Mouse (Mus musculus): ENCODE results near the gene Kcnj12. TPM values are rescaled to one million over a fixed set of nuclear protein-coding genes. Genes with fewer than 3 reads are reported as not detected.

Gene Kcnj12
- not detected for total RNA-seq (2023)

GRCm38 (mm10) chr11:61022550-61023391 lies at the start of gene Kcnj12:
Gene Kcnj12, plus strand, starts transcription at chr11:61022564.

Other genes with a start within 250 kb of the Kcnj12 start
- 10 to 100 TPM; 24.8 to 32.8 TPM for gene Top3a, start 245.2 kb upstream of the Kcnj12 start, total RNA-seq (2023)
- 10 to 100 TPM; 94.3 to 96.8 TPM for gene Smcr8, start 245.0 kb upstream of the Kcnj12 start, total RNA-seq (2023)
- 1 to 10 TPM; 5.1 to 9.1 TPM for gene Shmt1, start 210.8 kb upstream of the Kcnj12 start, total RNA-seq (2023)
- 10 to 100 TPM; 13.4 to 17.6 TPM for gene Dhrs7b, start 191.9 kb upstream of the Kcnj12 start, total RNA-seq (2023)
- gene Tmem11, start 143.3 kb upstream of the Kcnj12 start, total RNA-seq (2023) = 10 to 100 TPM; 22.7 to 23.6 TPM
- 10 to 100 TPM; 22.6 to 25.7 TPM for gene Natd1, start 107.8 kb upstream of the Kcnj12 start, total RNA-seq (2023)
- gene Map2k3, start 90.5 kb upstream of the Kcnj12 start, total RNA-seq (2023) = 10 to 100 TPM; 32.4 to 38.2 TPM
- gene Tnfrsf13b, start 104.2 kb downstream of the Kcnj12 start, total RNA-seq (2023) = 100 to 1,000 TPM; 158 to 204 TPM
- gene Usp22, start 152.5 kb downstream of the Kcnj12 start, total RNA-seq (2023) = 10 to 100 TPM; 64.0 to 69.1 TPM
- not detected for gene Aldh3a1, start 185.0 kb downstream of the Kcnj12 start, total RNA-seq (2023)
- 10 to 100 TPM; 51.9 to 54.9 TPM for gene Aldh3a2, start 244.9 kb downstream of the Kcnj12 start, total RNA-seq (2023)

Measured in B cell, adult 67 days (primary cell).